Comparison of ENCODE assay signal across 9 mouse cellular contexts in genomic region chr7:92739956-92740355, GRCm38 (mm10). TPM values are rescaled to one million over a fixed set of nuclear protein-coding genes. Genes with fewer than 3 reads are reported as not detected.
DNase-seq lines count a peak whose midpoint lies in the region; ATAC-seq and TF ChIP-seq lines count a peak whose summit lies in the region.
"Had no signal": no experiment of that assay in that cellular context is flagged by ENCODE, and none has a peak within 500 bp of the region (broad histone marks: within the 10 kb centered on the region; RNA-seq: fewer than 3 reads in every experiment).

No protein-coding gene starts in this region.

- 0 out of 2 replicates have a peak, but pooled peaks cover 3% of the 10 kb centered on the region for H3K4me1 ChIP-seq in kidney, postnatal 0 days (replicated peaks; ENCODE audit: insufficient read depth, low read length)
- H3K4me1 ChIP-seq in embryonic facial prominence, embryonic 12.5 days: peaks cover 26% of the 10 kb centered on the region
- peaks cover 18% of the 10 kb centered on the region for H3K4me1 ChIP-seq in intestine, embryonic 16.5 days (ENCODE audit: control insufficient read depth, insufficient read depth, low read length)
- H3K4me1 ChIP-seq in neural tube, embryonic 13.5 days (replicated peaks): peaks cover 57% of the 10 kb centered on the region
- peaks cover 5% of the 10 kb centered on the region for H3K4me1 ChIP-seq in thymus, adult 2 months (replicated peaks; ENCODE audit: control insufficient read depth, insufficient read depth, low read length)

- TF ChIP-seq POLR2A in thymus, adult 2 months (IDR thresholded peaks at IDR 0.05; ENCODE audit: control insufficient read depth, extremely low read depth, insufficient read depth, low read length, poor library complexity): no peak

- 0 out of 2 replicates have a peak, but pooled peaks cover 3% of the 10 kb centered on the region for H3K36me3 ChIP-seq in kidney, postnatal 0 days (ENCODE audit: insufficient read depth, low read length)
- peaks cover 12% of the 10 kb centered on the region; the same call in 1 of the 2 replicates for H3K36me3 ChIP-seq in embryonic facial prominence, embryonic 12.5 days
- 0 out of 2 replicates have a peak, but pooled peaks cover 2% of the 10 kb centered on the region for H3K36me3 ChIP-seq in intestine, embryonic 16.5 days (ENCODE audit: control insufficient read depth, insufficient read depth, low read length)
- peaks cover 20% of the 10 kb centered on the region for H3K36me3 ChIP-seq in neural tube, embryonic 13.5 days
- H3K36me3 ChIP-seq in thymus, adult 2 months (ENCODE audit: control insufficient read depth, insufficient read depth, low read length): peaks cover 5% of the 10 kb centered on the region; the same call in 1 of the 2 replicates

- 27% methylated on average over 6 of the region's 6 CpGs for WGBS in kidney, postnatal 0 days
- 39% methylated on average over 6 of the region's 6 CpGs for WGBS in embryonic facial prominence, embryonic 12.5 days
- 30% methylated on average over 6 of the region's 6 CpGs for WGBS in intestine, embryonic 16.5 days
- 30% methylated on average over 6 of the region's 6 CpGs for WGBS in neural tube, embryonic 13.5 days
- WGBS in thymus, adult 2 months: 41% methylated on average over 6 of the region's 6 CpGs

- peak overlapping the region; percentile 89 for H3K4me3 ChIP-seq in kidney, postnatal 0 days (replicated peaks; ENCODE audit: low read depth, low read length)
- H3K4me3 ChIP-seq in embryonic facial prominence, embryonic 12.5 days: peak overlapping the region; percentile 76
- peak overlapping the region; percentile 74 for H3K4me3 ChIP-seq in intestine, embryonic 16.5 days (ENCODE audit: low read length)
- H3K4me3 ChIP-seq in neural tube, embryonic 13.5 days: peak overlapping the region; percentile 82
- no peak overlapping the region for H3K4me3 ChIP-seq in thymus, adult 2 months (ENCODE audit: control insufficient read depth, insufficient read depth, low read length)

- no peak for TF ChIP-seq CTCF in kidney, postnatal 0 days (IDR thresholded peaks at IDR 0.05; ENCODE audit: low read depth)
- no peak for TF ChIP-seq CTCF in thymus, adult 2 months (IDR thresholded peaks at IDR 0.05; ENCODE audit: borderline replicate concordance, control insufficient read depth, extremely low read depth, insufficient read depth, low read length, poor library complexity)

- no peaks in the 10 kb centered on the region for H3K27me3 ChIP-seq in kidney, postnatal 0 days (ENCODE audit: insufficient read depth, low read length)
- no peaks in the 10 kb centered on the region for H3K27me3 ChIP-seq in embryonic facial prominence, embryonic 12.5 days
- no peaks in the 10 kb centered on the region for H3K27me3 ChIP-seq in intestine, embryonic 16.5 days (replicated peaks; ENCODE audit: control insufficient read depth, insufficient read depth, low read length)
- no peaks in the 10 kb centered on the region for H3K27me3 ChIP-seq in neural tube, embryonic 13.5 days
- peaks cover 10% of the 10 kb centered on the region for H3K27me3 ChIP-seq in thymus, adult 2 months (ENCODE audit: control insufficient read depth, insufficient read depth, low read length)

- no peaks in the 10 kb centered on the region for H3K9me3 ChIP-seq in kidney, postnatal 0 days (replicated peaks; ENCODE audit: low read length)
- no peaks in the 10 kb centered on the region for H3K9me3 ChIP-seq in embryonic facial prominence, embryonic 12.5 days
- no peaks in the 10 kb centered on the region for H3K9me3 ChIP-seq in intestine, embryonic 16.5 days (ENCODE audit: control insufficient read depth, low read length)
- H3K9me3 ChIP-seq in neural tube, embryonic 13.5 days: no peaks in the 10 kb centered on the region

- peak overlapping the region; percentile 97 for H3K9ac ChIP-seq in kidney, postnatal 0 days (ENCODE audit: low read depth, low read length)
- peak overlapping the region; percentile 92 for H3K9ac ChIP-seq in embryonic facial prominence, embryonic 12.5 days
- H3K9ac ChIP-seq in intestine, embryonic 16.5 days (ENCODE audit: low read depth, low read length): peak overlapping the region; percentile 89
- peak overlapping the region; percentile 98 for H3K9ac ChIP-seq in neural tube, embryonic 13.5 days

- intact Hi-C loops in left cerebral cortex, postnatal 4 days (cut with DNase I): loop anchor here (5.0 to 10.0 kb wide), 3 partner anchors 73 to 127 kb away; partner anchors contain the start of gene Pcf11

- no peak for DNase-seq in kidney, postnatal 0 days (ENCODE audit: low spot score)
- DNase-seq in kidney, postnatal 36 days: no peak
- DNase-seq in left cerebral cortex, postnatal 4 days: no peak
- DNase-seq in thymus, adult 2 months: no peak
- DNase-seq in layer of hippocampus, postnatal 36 days: no peak
- DNase-seq: gastrocnemius, postnatal 10 days had no signal

- no peak overlapping the region for H3K27ac ChIP-seq in kidney, postnatal 0 days
- no peak overlapping the region for H3K27ac ChIP-seq in embryonic facial prominence, embryonic 12.5 days
- no peak overlapping the region for H3K27ac ChIP-seq in intestine, embryonic 16.5 days (ENCODE audit: low read length)
- peak overlapping the region; percentile 98; the same call in 1 of the 2 replicates for H3K27ac ChIP-seq in neural tube, embryonic 13.5 days (replicated peaks)
- H3K27ac ChIP-seq in thymus, adult 2 months (ENCODE audit: control insufficient read depth, insufficient read depth, low read length): no peak overlapping the region

- no peak for ATAC-seq in kidney, postnatal 0 days (replicated peaks; ENCODE audit: low FRiP score, low read depth)
- ATAC-seq in embryonic facial prominence, embryonic 12.5 days (ENCODE audit: insufficient number of reproducible peaks, insufficient read depth, low FRiP score, low TSS enrichment): no peak
- ATAC-seq in intestine, embryonic 16.5 days: no peak
- no peak for ATAC-seq in neural tube, embryonic 13.5 days (ENCODE audit: low read depth)

- H3K4me2 ChIP-seq in kidney, postnatal 0 days (ENCODE audit: low read length): peak overlapping the region; percentile 59
- peak overlapping the region; percentile 71 for H3K4me2 ChIP-seq in embryonic facial prominence, embryonic 12.5 days (replicated peaks)
- H3K4me2 ChIP-seq in intestine, embryonic 16.5 days (ENCODE audit: low read depth, low read length): peak overlapping the region; percentile 68
- peak overlapping the region; percentile 66 for H3K4me2 ChIP-seq in neural tube, embryonic 13.5 days

RNA-seq across cellular contexts. Expression of gene Rab30, which starts 1.4 kb away (rescaled TPM):
- 5.6 and 6.0 TPM in 2 replicates for polyA plus RNA-seq in kidney, postnatal 0 days (2015; fragmentation: Nextera tagmentation; extraction: Ambion mirVana)
- polyA plus RNA-seq in embryonic facial prominence, embryonic 12.5 days (2016; fragmentation: Nextera tagmentation; extraction: Ambion mirVana): 21.8 and 22.0 TPM in 2 replicates
- 30.3 and 37.3 TPM in 2 replicates for polyA plus RNA-seq in intestine, embryonic 16.5 days (2015; fragmentation: Nextera tagmentation; extraction: Ambion mirVana)
- polyA plus RNA-seq in neural tube, embryonic 13.5 days (2015; fragmentation: Nextera tagmentation; extraction: Ambion mirVana): 23.8 and 29.1 TPM in 2 replicates
- total RNA-seq in left cerebral cortex, postnatal 4 days (2021): 10 to 100 TPM; 33.4 to 35.7 TPM
- 1.1 and 1.2 TPM in 2 replicates for polyA plus RNA-seq in thymus, adult 2 months (2012; rRNA removed)
- total RNA-seq in layer of hippocampus, postnatal 36 days (2021): 10 to 100 TPM; 48.7 to 49.2 TPM
